ENCODE assay signal across 9 mouse cellular contexts in genomic region chr13:54301677-54302076, GRCm38 (mm10).
DNase-seq lines count a peak whose midpoint lies in the region; ATAC-seq and TF ChIP-seq lines count a peak whose summit lies in the region.
"Had no signal": no experiment of that assay in that cellular context is flagged by ENCODE, and none has a peak within 500 bp of the region (broad histone marks: within the 10 kb centered on the region; RNA-seq: fewer than 3 reads in every experiment).

No protein-coding gene starts in this region.

- no peak for ATAC-seq in forebrain, postnatal 0 days
- no peak for ATAC-seq in limb, embryonic 12.5 days (ENCODE audit: insufficient number of reproducible peaks, insufficient read depth, low FRiP score, low TSS enrichment, low read depth)

- no peak for TF ChIP-seq CTCF in forebrain, postnatal 0 days (IDR thresholded peaks at IDR 0.05; ENCODE audit: low read depth)

- 22% methylated on average over 6 of the region's 6 CpGs for WGBS in forebrain, postnatal 0 days
- WGBS in limb, embryonic 12.5 days = 23% methylated on average over 6 of the region's 6 CpGs

- peak overlapping the region; percentile 97; the same call in 1 of the 2 replicates for H3K9ac ChIP-seq in forebrain, postnatal 0 days
- H3K9ac ChIP-seq in limb, embryonic 12.5 days (replicated peaks) = no peak overlapping the region

- no peaks in the 10 kb centered on the region for H3K9me3 ChIP-seq in forebrain, postnatal 0 days (ENCODE audit: low read length)
- H3K9me3 ChIP-seq in limb, embryonic 12.5 days = no peaks in the 10 kb centered on the region

- DNase-seq in adrenal gland, postnatal 14 days = peak; percentile 30
- DNase-seq in adrenal gland, postnatal 10 days = no peak
- peak; percentile 75 for DNase-seq in 3T3-L1 (ENCODE audit: low read depth, low spot score)
- DNase-seq in forebrain, postnatal 0 days = peak; percentile 26
- DNase-seq in urinary bladder, postnatal 36 days (ENCODE audit: low spot score in 2 of 2) = no peak
- no peak for DNase-seq in ovary, postnatal 36 days (ENCODE audit: low spot score)
- DNase-seq in layer of hippocampus, adult 9-10 months (ENCODE audit: low spot score) = no peak
- DNase-seq: thymus, adult 18-20 months had no signal

- H3K4me1 ChIP-seq in forebrain, postnatal 0 days (ENCODE audit: insufficient read depth) = peaks cover 18% of the 10 kb centered on the region
- peaks cover 22% of the 10 kb centered on the region for H3K4me1 ChIP-seq in limb, embryonic 12.5 days (replicated peaks)

- no peaks in the 10 kb centered on the region for H3K27me3 ChIP-seq in forebrain, postnatal 0 days (ENCODE audit: insufficient read depth, low read length)
- H3K27me3 ChIP-seq in limb, embryonic 12.5 days = peaks cover 13% of the 10 kb centered on the region; the same call in 1 of the 2 replicates

- H3K36me3 ChIP-seq in forebrain, postnatal 0 days (ENCODE audit: insufficient read depth) = no peaks in the 10 kb centered on the region
- H3K36me3 ChIP-seq in limb, embryonic 12.5 days = no peaks in the 10 kb centered on the region

- H3K27ac ChIP-seq in forebrain, postnatal 0 days (ENCODE audit: low read depth, low read length) = peak overlapping the region; percentile 100
- H3K27ac ChIP-seq in limb, embryonic 12.5 days = no peak overlapping the region

- peak overlapping the region; percentile 76; the same call in 1 of the 2 replicates for H3K4me3 ChIP-seq in forebrain, postnatal 0 days (ENCODE audit: low read depth, low read length)
- no peak overlapping the region for H3K4me3 ChIP-seq in limb, embryonic 12.5 days (replicated peaks)

- H3K4me2 ChIP-seq in forebrain, postnatal 0 days (ENCODE audit: low read depth) = peak overlapping the region; percentile 83
- peak overlapping the region; percentile 93 for H3K4me2 ChIP-seq in limb, embryonic 12.5 days

Comparison
In these comparisons a context has a peak if more than half of its experiments do, and no peak if none do; other contexts are left out.
1. DNase-seq: peak in adrenal gland, postnatal 14 days (single experiment), 3T3-L1 (single experiment) and forebrain, postnatal 0 days (single experiment); none in adrenal gland, postnatal 10 days (single experiment), urinary bladder, postnatal 36 days (0 of 2), ovary, postnatal 36 days (single experiment) and layer of hippocampus, adult 9-10 months (single experiment).